Mouse (Mus musculus) heart, adult 2 months (tissue): ENCODE results near the gene Zfp428.

Experiments used
- CTCF ChIP-seq: fragments of 200-600 bp; IDR thresholded peaks from 2 replicates; pipeline ENCODE4 v1.8.1; 2022; ENCODE audit warnings: antibody characterized with exemption, mild to moderate bottlenecking, moderate library complexity
- EP300 ChIP-seq: fragments of 200-500 bp; IDR thresholded peaks from 2 replicates; pipeline ENCODE4 v1.6.1; 2011; ENCODE audit warnings: low read depth, low read length, control low read depth; ENCODE audit not compliant: insufficient read depth
- POLR2A ChIP-seq: fragments of 200-500 bp; IDR thresholded peaks from 2 replicates; pipeline ENCODE4 v1.6.1; 2011; ENCODE audit warnings: mild to moderate bottlenecking, low read depth, low read length, control low read depth; ENCODE audit not compliant: insufficient read depth

- TF ChIP-seq CTCF: no peak
- TF ChIP-seq POLR2A: no peak
- TF ChIP-seq EP300: no peak
These were observed 6.8 kb upstream of the Zfp428 start for GRCm38 (mm10) chr7:24499856-24500577.
